Mouse (Mus musculus): ENCODE measurements around the gene Foxo4.

DNA sequence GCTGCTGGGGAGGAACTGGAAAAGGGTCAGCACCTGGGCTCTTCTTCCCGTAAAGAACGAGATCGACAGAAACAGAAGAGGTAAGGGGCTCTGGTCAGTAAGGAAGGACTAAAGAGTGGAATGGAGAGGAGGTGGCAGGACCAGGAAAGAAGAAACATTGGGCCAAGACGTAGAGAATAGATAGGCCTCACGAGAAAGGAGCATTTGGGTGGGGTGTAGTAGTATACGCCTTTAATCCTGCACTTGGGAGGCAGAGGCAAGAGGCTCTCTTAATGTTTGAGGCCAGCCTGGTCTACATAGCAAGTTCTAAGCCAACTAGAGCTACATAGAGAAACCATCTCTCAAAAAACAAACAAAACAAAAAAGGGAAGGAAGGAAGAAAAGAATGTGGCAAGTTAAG lies 34.1 kb downstream of the Foxo4 start:
- TF ChIP-seq CTCF (IDR thresholded peaks at IDR 0.05) = no peak
- no peak for TF ChIP-seq EP300 (IDR thresholded peaks at IDR 0.05)

Measured in lung, postnatal 0 days (tissue).